Mouse (Mus musculus): ENCODE results near the gene Rnf157. TPM values are rescaled to one million over a fixed set of nuclear protein-coding genes. Genes with fewer than 3 reads are reported as not detected.
"Not testable (repeated sequence)": the region's sequence is repeated elsewhere in the genome, so short reads cannot be mapped to it uniquely, and the experiment has no call there.

The Rnf157 gene
- polyA plus RNA-seq, 2 experiments, result 17.3 to 20.1 TPM

- H3K27ac ChIP-seq (replicated peaks; ENCODE audit: low read depth, low read length), result no peak overlapping the region
- no peak for DNase-seq (ENCODE audit: low spot score)
- H3K9ac ChIP-seq (ENCODE audit: low read depth, low read length, severe bottlenecking), result no peak overlapping the region
- no peak for TF ChIP-seq POLR2A (IDR thresholded peaks at IDR 0.05; ENCODE audit: borderline replicate concordance, extremely low read depth, insufficient read depth, insufficient read length)
- WGBS, result 72% methylated on average over 2 of the region's 2 CpGs
- H3K4me1 ChIP-seq (ENCODE audit: control insufficient read depth, insufficient read depth, low read length), result peaks cover 13% of the 10 kb centered on the region
- no peaks in the 10 kb centered on the region for H3K9me3 ChIP-seq (ENCODE audit: control insufficient read depth, low read length)
- no peak overlapping the region for H3K4me2 ChIP-seq (replicated peaks; ENCODE audit: low read depth, low read length, severe bottlenecking)
- peaks cover 6% of the 10 kb centered on the region; the same call in 1 of the 2 replicates for H3K36me3 ChIP-seq (ENCODE audit: control insufficient read depth, insufficient read depth, low read length)
- no peak for ATAC-seq (ENCODE audit: low FRiP score, low read depth)
- no peaks in the 10 kb centered on the region for H3K27me3 ChIP-seq (ENCODE audit: control insufficient read depth, insufficient read depth, low read length)
- H3K4me3 ChIP-seq (replicated peaks; ENCODE audit: low read length), result no peak overlapping the region
These were observed 46.7 kb downstream of the Rnf157 start for GRCm38 (mm10) chr11:116366124-116366523.

- WGBS, result 40% methylated on average over 13 of the region's 13 CpGs
- ATAC-seq (ENCODE audit: low FRiP score, low read depth), result no peak
- H3K4me1 ChIP-seq (ENCODE audit: control insufficient read depth, insufficient read depth, low read length), result peaks cover 13% of the 10 kb centered on the region
- no peak overlapping the region for H3K4me3 ChIP-seq (replicated peaks; ENCODE audit: low read length)
- H3K9me3 ChIP-seq (ENCODE audit: control insufficient read depth, low read length), result no peaks in the 10 kb centered on the region
- no peak overlapping the region for H3K9ac ChIP-seq (ENCODE audit: low read depth, low read length, severe bottlenecking)
- H3K4me2 ChIP-seq (replicated peaks; ENCODE audit: low read depth, low read length, severe bottlenecking), result peak overlapping the region; percentile 22; the same call in 1 of the 2 replicates
- H3K27me3 ChIP-seq (ENCODE audit: control insufficient read depth, insufficient read depth, low read length), result no peaks in the 10 kb centered on the region
- TF ChIP-seq POLR2A (IDR thresholded peaks at IDR 0.05; ENCODE audit: borderline replicate concordance, extremely low read depth, insufficient read depth, insufficient read length), result no peak
- DNase-seq (ENCODE audit: low spot score), result peak; percentile 31
- 0 out of 2 replicates have a peak overlapping the region, but pooled peaks have one; percentile 5 for H3K27ac ChIP-seq (replicated peaks; ENCODE audit: low read depth, low read length)
- H3K36me3 ChIP-seq (ENCODE audit: control insufficient read depth, insufficient read depth, low read length), result peaks cover 10% of the 10 kb centered on the region
These were observed 47.4 kb downstream of the Rnf157 start for GRCm38 (mm10) chr11:116365432-116365831.

- Histone ChIP-seq H3K27ac (replicated peaks; ENCODE audit: low read depth, low read length) (no peak overlapping the region), H3K4me3 (replicated peaks; ENCODE audit: low read length) (no peak overlapping the region), H3K36me3 (ENCODE audit: control insufficient read depth, insufficient read depth, low read length) (peaks cover 26% of the 10 kb centered on the region), H3K9me3 (ENCODE audit: control insufficient read depth, low read length) (no peaks in the 10 kb centered on the region), H3K4me2 (replicated peaks; ENCODE audit: low read depth, low read length, severe bottlenecking) (no peak overlapping the region), H3K4me1 (ENCODE audit: control insufficient read depth, insufficient read depth, low read length) (peaks cover 10% of the 10 kb centered on the region), H3K27me3 (ENCODE audit: control insufficient read depth, insufficient read depth, low read length) (no peaks in the 10 kb centered on the region), H3K9ac (ENCODE audit: low read depth, low read length, severe bottlenecking) (no peak overlapping the region)
- no peak for TF ChIP-seq POLR2A (IDR thresholded peaks at IDR 0.05; ENCODE audit: borderline replicate concordance, extremely low read depth, insufficient read depth, insufficient read length)
- ATAC-seq (ENCODE audit: low FRiP score, low read depth) (no peak), DNase-seq (ENCODE audit: low spot score) (no peak)
- 57% methylated on average over 11 of the region's 11 CpGs for WGBS
These were observed 50.8 kb downstream of the Rnf157 start for GRCm38 (mm10) chr11:116362015-116362414.

GRCm38 (mm10) chr11:116360915-116361314 is 51.9 kb downstream of the Rnf157 start:
- H3K4me1 ChIP-seq (ENCODE audit: control insufficient read depth, insufficient read depth, low read length); H3K27ac ChIP-seq (replicated peaks; ENCODE audit: low read depth, low read length); H3K4me2 ChIP-seq (replicated peaks; ENCODE audit: low read depth, low read length, severe bottlenecking); H3K9me3 ChIP-seq (ENCODE audit: control insufficient read depth, low read length); H3K27me3 ChIP-seq (ENCODE audit: control insufficient read depth, insufficient read depth, low read length); ATAC-seq (ENCODE audit: low FRiP score, low read depth); H3K4me3 ChIP-seq (replicated peaks; ENCODE audit: low read length); DNase-seq (ENCODE audit: low spot score); H3K9ac ChIP-seq (ENCODE audit: low read depth, low read length, severe bottlenecking): not testable (repeated sequence)
- 99% methylated on average over 5 of the region's 5 CpGs for WGBS
- peaks cover 32% of the 10 kb centered on the region for H3K36me3 ChIP-seq (ENCODE audit: control insufficient read depth, insufficient read depth, low read length)

- H3K4me3 ChIP-seq (replicated peaks; ENCODE audit: low read length), result no peak overlapping the region
- no peaks in the 10 kb centered on the region for H3K9me3 ChIP-seq (ENCODE audit: control insufficient read depth, low read length)
- TF ChIP-seq POLR2A (IDR thresholded peaks at IDR 0.05; ENCODE audit: borderline replicate concordance, extremely low read depth, insufficient read depth, insufficient read length), result no peak
- WGBS, result 84% methylated on average over 12 of the region's 12 CpGs
- no peak overlapping the region for H3K4me2 ChIP-seq (replicated peaks; ENCODE audit: low read depth, low read length, severe bottlenecking)
- H3K36me3 ChIP-seq (ENCODE audit: control insufficient read depth, insufficient read depth, low read length), result peaks cover 44% of the 10 kb centered on the region
- no peaks in the 10 kb centered on the region for H3K27me3 ChIP-seq (ENCODE audit: control insufficient read depth, insufficient read depth, low read length)
- DNase-seq (ENCODE audit: low spot score) (no peak), ATAC-seq (ENCODE audit: low FRiP score, low read depth) (no peak)
- H3K4me1 ChIP-seq (ENCODE audit: control insufficient read depth, insufficient read depth, low read length), result no peaks in the 10 kb centered on the region
- H3K9ac ChIP-seq (ENCODE audit: low read depth, low read length, severe bottlenecking), result no peak overlapping the region
- H3K27ac ChIP-seq (replicated peaks; ENCODE audit: low read depth, low read length), result no peak overlapping the region
These were observed 53.2 kb downstream of the Rnf157 start for GRCm38 (mm10) chr11:116359652-116360051.
